Mouse (Mus musculus): Measurements from ENCODE around the gene Gm13420.

DNA sequence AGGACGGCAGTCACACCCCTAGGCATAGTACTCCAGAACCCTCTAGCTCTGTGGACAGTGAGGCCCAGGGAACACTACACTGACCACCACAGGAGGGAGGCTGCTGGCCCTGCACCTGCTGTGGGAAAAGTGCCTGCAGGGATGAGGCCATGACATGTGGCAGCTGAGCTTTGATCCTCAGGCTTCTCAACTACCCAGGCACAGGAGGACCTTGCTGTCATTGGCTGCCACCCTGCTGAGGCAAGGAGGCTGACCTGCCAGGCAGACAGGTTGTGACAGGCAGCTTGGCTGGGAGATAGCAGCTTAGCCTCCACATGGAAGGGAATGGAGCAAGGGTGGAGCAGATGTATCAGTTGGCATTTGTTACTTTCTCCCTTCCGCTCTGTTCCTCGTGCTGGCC is 46.0 kb downstream of the Gm13420 start:
- no peak for TF ChIP-seq EP300 (IDR thresholded peaks at IDR 0.05; ENCODE audit: low read length)
- TF ChIP-seq KAT2A (IDR thresholded peaks at IDR 0.05; ENCODE audit: insufficient replicate concordance, low read length) = no peak
- no peak; the same call in 1 of the 2 replicates for TF ChIP-seq POLR2A (IDR thresholded peaks at IDR 0.05; ENCODE audit: low read depth, low read length)
- no peak for TF ChIP-seq ETS1 (conservative IDR thresholded peaks at IDR 0.05; ENCODE audit: low read depth, low read length)
- TF ChIP-seq BHLHE40 (IDR thresholded peaks at IDR 0.05; ENCODE audit: low read depth, low read length) = no peak
- no peak for TF ChIP-seq CTCF (conservative IDR thresholded peaks at IDR 0.05 in 1 of 2, IDR thresholded peaks at IDR 0.05 in 1 of 2; ENCODE audit: low read depth in 2 of 2, low read length in 2 of 2)
